Mouse (Mus musculus): Measurements from ENCODE around the gene Rbm8a. TPM values are rescaled to one million over a fixed set of nuclear protein-coding genes. Genes with fewer than 3 reads are reported as not detected.

Rbm8a gene
- polyA plus RNA-seq, 1 experiment, result 14.3 TPM

DNA sequence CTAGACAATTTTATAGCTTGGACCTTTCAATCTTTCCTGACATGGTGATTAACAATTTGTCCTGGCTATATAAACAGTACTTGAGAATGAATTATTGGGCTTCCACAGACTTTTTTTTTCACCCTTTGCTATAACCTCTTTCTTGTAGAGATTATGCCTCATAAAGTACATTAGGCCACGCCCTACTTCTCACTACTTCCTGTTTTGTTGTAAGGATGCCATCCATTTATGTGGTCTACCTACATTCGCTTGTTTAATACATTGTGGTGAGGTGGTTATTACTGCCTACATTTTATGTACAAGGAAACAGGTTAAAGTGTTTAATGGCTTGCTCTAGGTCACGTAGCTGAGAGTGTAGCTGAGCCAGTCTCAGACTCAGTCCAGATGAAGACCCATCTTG lies 45.4 kb downstream of the Rbm8a start:
- peaks cover 16% of the 10 kb centered on the region for H3K4me1 ChIP-seq (ENCODE audit: control insufficient read depth)
- TF ChIP-seq GATA1 (IDR thresholded peaks at IDR 0.05; ENCODE audit: low read length) (no peak), TAL1 (IDR thresholded peaks at IDR 0.05; ENCODE audit: low read length) (no peak)
- peaks cover 20% of the 10 kb centered on the region for H3K27me3 ChIP-seq (ENCODE audit: control insufficient read depth)
- H3K4me3 ChIP-seq (replicated peaks), result no peak overlapping the region
- H3K9me3 ChIP-seq (ENCODE audit: control insufficient read depth, low read length), result no peaks in the 10 kb centered on the region
- H3K36me3 ChIP-seq (ENCODE audit: control insufficient read depth), result no peaks in the 10 kb centered on the region

DNA sequence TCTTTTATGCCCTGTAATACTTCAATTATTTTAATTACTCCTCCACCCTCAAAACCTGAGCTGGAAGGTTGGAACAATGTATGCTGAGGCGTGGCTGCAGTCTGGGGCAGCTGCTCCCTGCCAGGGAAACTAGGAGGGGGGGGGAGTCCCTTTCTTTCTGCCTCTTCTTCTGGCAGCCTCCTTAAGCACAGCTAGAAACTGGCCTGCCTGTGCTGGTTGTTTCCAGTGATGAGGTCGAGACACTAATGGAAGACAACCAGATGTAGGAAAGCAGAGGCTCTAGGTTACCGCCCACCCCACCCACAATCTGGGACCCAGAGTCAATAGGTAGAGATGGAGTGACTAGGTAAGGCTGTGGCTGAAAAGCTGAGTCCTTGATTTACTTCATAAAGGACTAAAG lies 46.0 kb downstream of the Rbm8a start:
- Histone ChIP-seq H3K27me3 (ENCODE audit: control insufficient read depth) (peaks cover 14% of the 10 kb centered on the region), H3K4me3 (replicated peaks) (no peak overlapping the region), H3K9me3 (ENCODE audit: control insufficient read depth, low read length) (no peaks in the 10 kb centered on the region), H3K36me3 (ENCODE audit: control insufficient read depth) (no peaks in the 10 kb centered on the region), H3K4me1 (ENCODE audit: control insufficient read depth) (peaks cover 15% of the 10 kb centered on the region)
- TF ChIP-seq TAL1 (IDR thresholded peaks at IDR 0.05; ENCODE audit: low read length) (no peak), GATA1 (IDR thresholded peaks at IDR 0.05; ENCODE audit: low read length) (no peak)

DNA sequence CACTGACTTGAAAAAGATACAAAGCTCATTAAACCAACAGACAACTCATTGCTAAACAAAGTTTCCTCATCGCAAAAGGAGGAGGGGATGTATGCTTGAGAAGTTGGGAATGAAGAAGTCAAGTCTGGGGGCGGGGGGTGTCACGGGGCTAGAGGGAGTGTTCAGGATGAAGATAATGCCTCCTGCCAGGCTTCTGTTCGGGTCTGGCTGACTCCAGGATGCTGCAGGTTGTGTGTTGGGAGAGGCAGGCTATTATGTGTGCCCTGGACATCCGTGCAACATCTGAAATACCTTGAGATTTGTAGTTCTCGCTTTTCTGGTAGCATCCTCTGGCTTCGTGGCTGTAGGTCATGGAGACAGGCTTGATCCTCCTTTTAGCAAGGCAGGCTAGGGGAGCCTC lies 48.7 kb downstream of the Rbm8a start:
- Histone ChIP-seq H3K36me3 (ENCODE audit: control insufficient read depth) (no peaks in the 10 kb centered on the region), H3K27me3 (ENCODE audit: control insufficient read depth) (peaks cover 14% of the 10 kb centered on the region), H3K9me3 (ENCODE audit: control insufficient read depth, low read length) (no peaks in the 10 kb centered on the region), H3K4me1 (ENCODE audit: control insufficient read depth) (peaks cover 17% of the 10 kb centered on the region), H3K4me3 (replicated peaks) (no peak overlapping the region)
- TF ChIP-seq TAL1 (IDR thresholded peaks at IDR 0.05; ENCODE audit: low read length) (no peak), GATA1 (IDR thresholded peaks at IDR 0.05; ENCODE audit: low read length) (no peak)

DNA sequence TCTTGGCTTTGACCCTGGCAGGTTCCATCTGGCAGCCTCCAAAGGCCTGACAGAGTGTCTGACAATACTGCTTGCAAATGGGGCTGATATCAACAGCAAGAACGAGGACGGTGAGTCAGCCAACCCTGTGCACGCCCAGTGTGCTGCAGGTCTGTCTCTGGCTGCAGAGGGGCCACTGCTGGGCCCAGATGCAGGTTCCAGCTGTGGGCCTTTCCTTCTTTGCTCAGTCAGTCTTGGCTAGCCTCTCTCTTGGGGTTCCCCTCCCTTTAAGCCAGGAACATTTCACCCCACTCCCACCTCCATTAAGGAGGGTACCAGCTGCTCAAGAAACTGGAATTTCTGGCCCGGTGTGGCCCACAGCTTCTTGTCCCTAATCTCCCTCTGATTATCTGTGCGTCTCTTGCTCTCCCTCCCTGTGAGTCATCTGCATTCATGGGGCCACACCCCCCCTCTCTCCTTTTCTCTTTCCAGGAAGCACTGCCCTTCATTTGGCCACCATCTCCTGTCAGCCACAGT lies 49.5 kb downstream of the Rbm8a start:
- no peaks in the 10 kb centered on the region for H3K36me3 ChIP-seq (ENCODE audit: control insufficient read depth)
- peaks cover 21% of the 10 kb centered on the region for H3K27me3 ChIP-seq (ENCODE audit: control insufficient read depth)
- H3K4me3 ChIP-seq (replicated peaks), result no peak overlapping the region

DNA sequence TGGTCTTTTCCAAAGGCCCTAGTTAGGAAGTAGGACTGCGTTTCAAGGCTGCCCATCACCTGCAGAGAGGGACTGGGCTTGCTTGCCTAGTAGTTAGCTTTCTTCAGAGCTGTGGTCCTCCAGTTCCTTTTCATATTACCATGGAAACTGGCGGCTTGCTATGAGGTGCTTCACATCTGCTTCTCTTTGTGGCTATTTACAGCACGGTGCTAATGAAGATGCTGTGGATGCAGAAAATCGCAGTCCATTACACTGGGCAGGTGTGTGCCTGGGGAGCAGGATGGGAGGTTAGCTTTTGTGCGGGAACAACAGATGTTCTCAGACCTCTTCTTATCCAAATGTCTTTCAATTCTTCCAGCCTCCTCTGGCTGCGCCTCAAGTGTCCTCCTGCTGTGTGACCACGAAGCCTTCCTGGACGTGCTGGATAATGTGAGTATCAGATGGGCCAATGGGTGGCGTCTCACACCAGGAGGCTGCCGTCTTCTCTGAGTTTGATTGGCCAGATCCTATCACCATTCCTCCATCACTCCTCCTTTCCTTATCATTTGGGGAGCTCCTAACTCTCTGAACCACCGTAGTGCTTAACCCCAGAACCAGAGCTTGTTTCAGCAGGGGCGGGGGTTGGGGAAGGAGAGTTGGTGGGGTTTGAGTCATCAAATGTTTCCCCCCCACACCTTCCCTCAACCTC lies 50.7 kb downstream of the Rbm8a start:
- Histone ChIP-seq H3K9me3 (ENCODE audit: control insufficient read depth, low read length) (no peaks in the 10 kb centered on the region), H3K36me3 (ENCODE audit: control insufficient read depth) (no peaks in the 10 kb centered on the region), H3K4me3 (replicated peaks) (no peak overlapping the region), H3K27me3 (ENCODE audit: control insufficient read depth) (peaks cover 33% of the 10 kb centered on the region), H3K4me1 (ENCODE audit: control insufficient read depth) (peaks cover 20% of the 10 kb centered on the region)
- TF ChIP-seq TAL1 (IDR thresholded peaks at IDR 0.05; ENCODE audit: low read length), result no peak
- no peak for TF ChIP-seq GATA1 (IDR thresholded peaks at IDR 0.05; ENCODE audit: low read length)

More for the DNA sequence above, 49.5 kb downstream of the Rbm8a start:
- TF ChIP-seq GATA1 (IDR thresholded peaks at IDR 0.05; ENCODE audit: low read length) (no peak), TAL1 (IDR thresholded peaks at IDR 0.05; ENCODE audit: low read length) (no peak)
- H3K4me1 ChIP-seq (ENCODE audit: control insufficient read depth), result peaks cover 17% of the 10 kb centered on the region
- H3K9me3 ChIP-seq (ENCODE audit: control insufficient read depth, low read length), result no peaks in the 10 kb centered on the region

Other genes starting within 250 kb of the Rbm8a start
- not detected in 2 replicates for gene BC107364, start 177.6 kb upstream of the Rbm8a start, polyA plus RNA-seq (2012)
- gene Hfe2, start 104.8 kb upstream of the Rbm8a start, polyA plus RNA-seq (2012), result not detected in 2 replicates
- 0.76 and 1.4 TPM in 2 replicates for gene Txnip, start 72.0 kb upstream of the Rbm8a start, polyA plus RNA-seq (2012)
- gene Gm16253, start 52.9 kb upstream of the Rbm8a start, polyA plus RNA-seq (2012), result not detected in 2 replicates
- 1.1 TPM in 2 replicates for gene Polr3gl, start 35.8 kb upstream of the Rbm8a start, polyA plus RNA-seq (2012)
- gene Ankrd34a, start 33.3 kb upstream of the Rbm8a start, polyA plus RNA-seq (2012), result not detected in 2 replicates
- 0.01 TPM in 1 of 2 replicates, not detected in the other for gene Lix1l, start 28.8 kb upstream of the Rbm8a start, polyA plus RNA-seq (2012)
- gene Pex11b, start 5.4 kb downstream of the Rbm8a start, polyA plus RNA-seq (2012), result 0.04 and 0.24 TPM in 2 replicates
- 0.01 TPM in 1 of 2 replicates, not detected in the other for gene Gm42957, start 5.5 kb downstream of the Rbm8a start, polyA plus RNA-seq (2012)
- not detected in 2 replicates for gene Itga10, start 15.7 kb downstream of the Rbm8a start, polyA plus RNA-seq (2012)
- gene Ankrd35, start 40.2 kb downstream of the Rbm8a start, polyA plus RNA-seq (2012), result 0.02 TPM in 1 of 2 replicates, not detected in the other
- 0.52 and 0.75 TPM in 2 replicates for gene Pias3, start 66.5 kb downstream of the Rbm8a start, polyA plus RNA-seq (2012)
- gene Nudt17, start 78.6 kb downstream of the Rbm8a start, polyA plus RNA-seq (2012), result 0.05 and 0.06 TPM in 2 replicates
- 1.2 TPM in 2 replicates for gene Polr3c, start 97.7 kb downstream of the Rbm8a start, polyA plus RNA-seq (2012)
- gene Rnf115, start 97.7 kb downstream of the Rbm8a start, polyA plus RNA-seq (2012), result 0.76 and 0.98 TPM in 2 replicates
- gene Pdzk1, start 199.4 kb downstream of the Rbm8a start, polyA plus RNA-seq (2012), result not detected in 2 replicates
- not detected in 2 replicates for gene Cd160, start 199.4 kb downstream of the Rbm8a start, polyA plus RNA-seq (2012)